Mouse (Mus musculus) NIH3T3 (cell line): ENCODE measurements around the gene Ccnb1ip1.

ENCODE experiments used
- DNase-seq: peaks from one replicate; pipeline ENCODE4 v3.0.0-alpha.2; 2012; ENCODE audit warnings: low read depth

Gene Ccnb1ip1

GRCm38 (mm10) chr14:50784391-50785250, 22.9 kb downstream of the Ccnb1ip1 start:
- DNase-seq: peak; percentile 14

- DNase-seq: no peak
Observed at GRCm38 (mm10) chr14:50782166-50782565, 25.4 kb downstream of the Ccnb1ip1 start.

- DNase-seq: peak; percentile 46
Observed at GRCm38 (mm10) chr14:50771342-50771741, 36.2 kb downstream of the Ccnb1ip1 start.

- no peak for DNase-seq
Observed at GRCm38 (mm10) chr14:50765736-50766135, 41.8 kb downstream of the Ccnb1ip1 start.

- DNase-seq: no peak
Observed at GRCm38 (mm10) chr14:50758416-50759085, 49.0 kb downstream of the Ccnb1ip1 start.

- DNase-seq: no peak
Observed at GRCm38 (mm10) chr14:50744994-50745393, 62.5 kb downstream of the Ccnb1ip1 start, which contains the start of gene Olfr749. Gene Olfr749 (minus strand): TSS chr14:50745094.

GRCm38 (mm10) chr14:50741584-50741983, 65.9 kb downstream of the Ccnb1ip1 start:
- DNase-seq: no peak

- DNase-seq: no peak
Observed at GRCm38 (mm10) chr14:50740334-50740733, 67.2 kb downstream of the Ccnb1ip1 start.
